Mouse (Mus musculus): ENCODE results near the gene Nab2.

Nab2 gene

DNA sequence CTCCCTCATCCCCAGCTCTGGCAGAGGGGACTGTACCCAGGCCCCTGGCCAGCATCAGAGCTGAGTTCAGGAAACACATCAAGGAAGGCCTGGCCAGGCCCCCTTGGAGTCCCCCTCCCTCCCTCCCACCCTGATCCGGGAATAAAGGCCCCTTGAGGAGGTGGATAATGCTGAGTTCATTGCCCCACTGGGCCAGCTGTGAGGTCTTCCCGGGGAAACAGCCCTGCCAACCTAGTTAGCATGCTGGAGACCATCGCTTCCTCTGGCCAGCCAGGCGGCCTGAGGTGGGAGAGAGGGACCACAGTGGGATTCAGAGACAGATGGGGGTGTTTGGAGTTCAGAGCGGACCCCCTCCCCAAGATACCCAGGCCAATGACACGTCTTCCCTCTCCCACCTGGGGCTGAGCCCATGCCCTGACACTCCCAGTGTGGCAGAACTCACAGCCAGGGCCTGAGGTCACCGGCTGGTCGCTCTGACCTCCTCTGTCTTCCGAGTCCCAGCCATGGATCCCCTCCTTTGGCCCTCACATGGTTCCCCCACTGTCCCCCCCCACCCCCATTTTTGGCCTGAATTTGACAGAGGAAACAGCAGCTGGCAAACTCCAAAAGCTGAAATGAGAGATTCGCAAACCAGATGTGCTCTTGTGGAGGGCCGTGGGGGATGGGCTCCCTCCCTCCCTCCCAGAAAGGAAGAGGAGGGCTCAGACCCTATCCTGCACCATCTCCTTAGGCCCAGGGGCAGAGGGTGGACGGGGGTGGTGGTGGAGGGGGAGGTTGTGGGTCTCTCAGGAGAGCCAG lies 53.9 kb downstream of the Nab2 start:
- DNase-seq, result no peak

GRCm38 (mm10) chr10:127612079-127612775 lies 56.1 kb downstream of the Nab2 start:
- DNase-seq, result no peak

Data from cerebellum, postnatal 36 days (tissue).